Mouse (Mus musculus) heart, postnatal 10 days (tissue): ENCODE results near the gene Dbh. TPM values are rescaled to one million over a fixed set of nuclear protein-coding genes. Genes with fewer than 3 reads are reported as not detected.

Experiments
- DNase-seq, 2 experiments: peaks; one replicate each; pipeline ENCODE4 v3.0.0; 2021
- intact Hi-C: fragments of 180-260 bp; cut with DNase I; formaldehyde crosslinking; loops from one replicate; pipeline ENCODE4 v1.15.1; 2025
- total RNA-seq, 2 experiments: library from RNA; stranded (reverse); gene quantifications; 2 replicates each; pipeline ENCODE4 v1.2.3; 2021

Gene Dbh
- total RNA-seq, 2 experiments from 2014 or later, result 2.3 to 2.5 TPM

DNA sequence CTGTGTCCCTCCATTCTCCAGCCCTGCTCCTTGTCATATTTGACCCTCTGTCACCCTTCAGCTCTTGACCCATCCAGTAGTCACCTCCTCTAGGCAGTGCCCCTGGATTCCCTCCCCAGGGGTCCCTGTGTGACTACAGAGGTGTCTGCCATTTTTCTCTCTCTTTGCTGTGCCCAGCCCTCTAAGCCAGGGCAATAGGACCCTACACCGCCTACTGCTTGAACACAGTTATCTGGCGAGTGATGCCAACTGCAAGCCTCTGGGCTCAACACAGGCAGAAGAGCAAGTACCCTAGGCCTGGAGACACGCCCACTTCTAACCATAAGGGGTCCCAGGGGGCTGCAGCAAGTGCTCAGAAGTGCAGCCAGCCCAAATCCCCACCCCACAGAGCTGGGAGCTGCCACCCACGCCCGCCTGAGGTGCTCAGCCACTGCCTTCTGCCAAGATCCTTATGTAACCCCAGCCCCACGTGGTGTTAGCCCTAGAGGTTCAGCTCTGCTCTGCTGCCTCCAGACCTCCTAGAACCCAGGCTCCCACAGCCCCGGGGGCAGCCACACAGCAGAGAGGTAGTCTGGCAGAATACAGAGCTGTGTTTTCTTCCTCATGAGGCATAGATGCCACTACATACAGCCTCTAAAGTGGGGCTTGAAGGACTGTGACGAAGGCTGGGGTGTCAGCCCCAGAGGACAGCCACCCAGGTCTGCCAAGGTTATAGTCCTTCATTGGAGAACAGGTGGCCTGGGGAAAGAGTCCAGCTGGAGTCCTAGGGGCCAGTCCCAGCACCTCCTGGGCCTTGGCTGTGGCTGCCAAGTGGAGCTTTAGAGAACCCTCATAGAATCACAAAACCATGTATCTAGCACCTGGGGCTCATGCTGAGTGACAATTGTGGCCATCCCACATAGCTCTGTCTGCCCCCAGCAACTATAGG lies 47.2 kb downstream of the Dbh start:
- peak; percentile 66 to 73 for DNase-seq
- intact Hi-C loops, result no loop called here

DNA sequence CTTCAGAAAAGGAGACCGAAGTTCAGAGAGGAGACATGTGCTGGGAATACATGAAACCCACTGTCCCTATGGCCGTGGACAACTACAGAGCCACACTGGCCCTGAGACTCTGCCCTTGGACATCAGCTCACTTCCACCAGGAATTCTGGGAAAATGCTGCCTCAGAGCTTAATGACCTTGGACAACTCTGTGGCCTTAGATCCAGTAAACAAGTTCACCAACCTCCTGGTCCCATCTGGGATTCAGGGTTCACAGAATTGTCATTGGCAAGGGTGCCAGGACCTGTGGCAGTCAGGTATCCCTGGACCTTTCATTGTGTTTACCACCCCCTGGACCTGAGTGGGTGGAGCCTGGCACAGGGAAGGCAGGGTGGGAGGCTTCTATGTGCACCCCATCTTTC lies 50.5 kb downstream of the Dbh start:
- no peak for DNase-seq
- intact Hi-C loops, result no loop called here

DNA sequence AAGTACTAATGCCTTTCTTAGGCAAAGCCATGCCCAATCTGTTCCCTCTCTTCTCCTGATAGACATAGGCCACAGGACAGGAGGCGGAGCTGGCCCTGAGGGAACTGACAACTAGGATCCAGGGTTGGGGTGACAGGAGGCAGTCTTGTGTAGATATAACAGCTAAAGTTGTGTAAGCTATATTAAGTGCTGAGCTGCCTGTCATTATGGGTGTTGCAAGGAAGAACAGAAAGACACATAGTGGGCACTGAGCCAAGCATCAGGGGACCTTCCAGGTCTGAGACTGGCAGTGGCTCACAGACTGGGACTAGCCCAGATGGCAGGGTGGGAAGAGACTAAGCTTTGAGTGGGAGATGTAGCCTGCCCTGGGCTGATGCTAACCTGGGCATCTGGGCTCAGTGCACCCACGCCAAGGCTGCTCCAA lies 53.1 kb downstream of the Dbh start:
- peak; percentile 57 for DNase-seq
- intact Hi-C loops, result no loop called here

DNA sequence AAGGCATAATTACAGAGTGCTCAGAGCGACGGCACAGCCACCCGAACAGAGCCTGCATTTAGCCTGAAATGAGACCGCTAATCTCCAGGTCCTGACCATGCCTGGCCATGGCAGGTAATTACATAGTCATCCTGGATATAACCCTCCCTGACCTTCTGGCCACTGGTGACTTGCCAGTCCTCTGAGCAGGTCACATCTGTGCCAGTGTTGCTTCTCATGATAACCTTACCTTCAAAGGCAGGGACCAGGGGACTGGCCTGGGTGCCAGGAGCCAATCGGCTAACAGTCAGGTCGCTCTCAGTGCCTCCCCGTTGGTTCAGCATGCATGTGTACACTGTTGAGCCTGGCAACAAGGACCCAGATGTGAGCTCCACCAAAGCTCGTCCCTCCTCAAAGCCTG lies 53.5 kb downstream of the Dbh start:
- no peak for DNase-seq
- intact Hi-C loops, result no loop called here

DNA sequence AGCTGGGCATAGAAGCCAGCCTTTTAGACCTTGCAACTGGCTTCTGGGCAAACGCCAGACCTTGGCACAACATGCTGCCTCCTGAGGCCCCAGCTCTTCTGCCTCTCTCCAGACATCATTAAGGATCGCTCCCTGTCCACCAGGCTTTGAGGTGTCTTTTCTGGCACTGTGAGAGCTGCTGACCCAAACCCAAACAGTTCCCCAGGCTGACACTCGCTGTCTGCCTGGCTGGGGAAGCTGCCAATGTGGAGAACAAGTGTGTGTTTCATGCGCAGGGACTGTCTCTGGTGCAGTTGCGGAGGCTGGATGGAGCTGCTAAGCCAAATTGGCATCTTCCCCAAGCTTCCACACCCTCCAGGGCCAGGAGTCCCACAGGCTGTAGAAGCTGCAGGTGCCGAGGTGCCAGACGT lies 58.0 kb downstream of the Dbh start:
- intact Hi-C loops, result no loop called here
- no peak for DNase-seq

DNA sequence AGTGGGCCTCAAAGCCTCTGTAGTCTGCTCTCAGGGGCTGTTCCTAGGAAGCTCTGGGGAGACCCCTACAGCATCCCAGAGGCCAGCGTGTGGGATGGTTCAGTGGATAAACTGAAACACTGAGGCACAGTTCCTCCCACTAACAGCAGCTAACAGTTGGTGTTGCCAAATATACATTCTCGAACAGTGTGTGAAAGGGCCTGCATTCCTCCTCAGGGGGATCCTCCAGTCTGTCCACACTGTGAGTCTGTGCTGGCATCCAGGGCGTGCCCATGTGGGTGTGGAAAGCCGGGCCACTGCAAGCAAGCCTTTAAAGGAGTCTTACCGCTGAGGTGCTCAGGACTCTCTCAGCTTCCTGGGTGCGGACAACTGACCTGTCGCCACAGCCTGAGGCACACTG lies 61.5 kb downstream of the Dbh start:
- intact Hi-C loops, result no loop called here
- DNase-seq, result no peak

DNA sequence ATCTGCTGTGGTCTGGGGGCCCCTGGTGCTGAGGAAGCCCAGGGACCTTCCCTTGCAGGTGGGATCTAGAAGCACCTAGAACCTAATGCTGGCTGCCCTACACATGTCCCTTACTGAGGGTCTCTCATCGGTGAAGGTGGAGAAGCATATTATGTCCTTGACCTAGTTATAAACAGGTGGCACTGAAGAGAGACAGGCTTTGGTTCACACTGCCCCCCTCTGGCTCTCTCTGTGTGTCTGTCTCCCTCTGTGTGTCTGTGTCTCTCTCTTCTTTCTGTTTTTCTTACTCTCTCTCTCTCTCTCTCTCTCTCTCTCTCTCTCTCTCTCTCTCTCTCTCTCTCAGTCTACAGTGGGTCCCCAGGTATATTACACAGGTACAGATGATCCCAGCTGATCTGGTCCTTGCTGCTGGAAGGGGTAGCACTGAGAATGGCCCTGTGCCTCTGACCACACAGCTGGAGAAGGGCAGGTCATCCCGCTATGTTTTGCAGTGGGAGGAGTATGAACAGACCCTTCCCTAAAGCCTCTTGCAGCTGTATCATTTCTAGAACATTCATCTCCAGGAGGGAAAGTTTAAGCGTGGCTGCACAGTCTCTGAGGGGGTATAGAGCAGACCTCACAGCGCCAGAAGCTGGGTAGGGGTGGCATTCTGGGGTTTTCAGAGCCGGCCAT lies 63.9 kb downstream of the Dbh start:
- intact Hi-C loops, result no loop called here
- peak; percentile 41 to 44 for DNase-seq

DNA sequence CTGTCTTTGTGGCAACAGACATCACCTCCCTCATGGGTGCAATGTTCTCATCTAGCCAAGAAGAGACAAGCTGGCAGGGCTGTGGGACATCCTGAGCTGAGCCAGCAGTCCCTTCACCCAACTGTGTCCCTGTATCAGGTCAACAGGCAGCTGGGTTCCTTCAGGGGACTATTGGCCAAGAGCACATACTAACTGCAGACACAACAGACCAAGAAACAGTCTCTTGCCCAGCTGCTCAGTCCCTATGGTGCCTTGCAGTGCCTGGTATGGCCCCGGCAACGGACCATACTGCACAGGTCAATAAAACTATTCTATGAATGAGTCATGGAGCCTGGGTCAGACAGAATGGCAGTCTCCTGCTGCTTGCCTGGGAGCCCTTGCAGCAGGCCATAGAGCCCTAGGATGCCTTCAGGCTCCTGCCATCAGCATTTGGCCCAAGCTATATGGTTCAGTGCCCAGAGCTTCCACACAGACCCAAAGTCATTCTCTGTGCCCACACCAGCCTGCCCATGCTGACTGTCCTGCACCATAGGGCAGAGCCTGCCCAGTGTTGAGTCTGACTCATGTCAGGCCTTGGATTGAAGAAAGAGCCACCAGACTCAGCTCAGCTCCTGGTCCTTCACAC lies 64.6 kb downstream of the Dbh start:
- DNase-seq, result peak; percentile 39 to 51
- intact Hi-C loops, result no loop called here

DNA sequence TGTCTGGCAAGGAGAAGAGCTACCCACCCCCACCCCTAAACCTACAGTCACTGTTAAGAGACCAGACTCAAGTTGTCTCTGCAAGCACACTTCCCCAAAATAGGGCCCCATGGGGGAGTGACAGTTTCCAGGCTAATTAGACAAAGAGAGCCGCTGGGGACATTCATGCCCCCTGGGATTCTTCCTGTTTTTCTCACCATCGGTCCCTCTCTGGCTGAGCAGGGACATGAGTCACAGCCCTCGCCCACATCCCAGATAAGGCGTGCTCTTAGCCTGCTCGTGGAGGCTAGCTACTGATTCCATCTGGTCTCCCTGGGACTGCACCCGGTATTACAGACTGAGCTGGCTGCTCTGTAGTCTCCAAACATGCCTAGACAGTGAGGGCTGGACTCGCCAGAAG lies 67.3 kb downstream of the Dbh start:
- DNase-seq, result peak; percentile 58 to 69
- intact Hi-C loops, result no loop called here

Other genes starting within 250 kb of the Dbh start
- gene Surf2, start 248.9 kb upstream of the Dbh start, total RNA-seq, result 10 to 100 TPM; 15.9 TPM
- gene Surf1, start 248.7 kb upstream of the Dbh start, total RNA-seq, result 10 to 100 TPM; 48.0 to 54.1 TPM
- gene Surf4, start 231.3 kb upstream of the Dbh start, total RNA-seq, result 100 to 1,000 TPM; 103 TPM
- under 1 TPM in 1 of 2 experiments, not detected in 1; 0.31 TPM for gene Stkld1, start 231.2 kb upstream of the Dbh start, total RNA-seq
- 10 to 100 TPM; 13.3 to 14.4 TPM for gene Rexo4, start 200.8 kb upstream of the Dbh start, total RNA-seq
- not detected for gene Adamts13, start 191.8 kb upstream of the Dbh start, total RNA-seq
- 10 to 100 TPM; 29.0 to 36.7 TPM for gene Cacfd1, start 155.3 kb upstream of the Dbh start, total RNA-seq
- under 1 TPM in 1 of 2 experiments, not detected in 1; 0.14 TPM for gene Slc2a6, start 137.2 kb upstream of the Dbh start, total RNA-seq
- under 1 TPM in 1 of 2 experiments, not detected in 1; 0.22 TPM for gene Mymk, start 93.1 kb upstream of the Dbh start, total RNA-seq
- 10 to 100 TPM in 1 of 2 experiments, 1 to 10 TPM in 1; 8.7 to 19.4 TPM for gene Adamtsl2, start 85.9 kb upstream of the Dbh start, total RNA-seq
- gene Fam163b, start 22.7 kb upstream of the Dbh start, total RNA-seq, result under 1 TPM; 0.37 to 0.38 TPM
- 10 to 100 TPM; 18.4 to 19.3 TPM for gene Sardh, start 83.1 kb downstream of the Dbh start, total RNA-seq